Mouse (Mus musculus) embryonic facial prominence, embryonic 11.5 days (tissue): Measurements from ENCODE around the gene Rpl9-ps6. TPM values are rescaled to one million over a fixed set of nuclear protein-coding genes. Genes with fewer than 3 reads are reported as not detected.

ENCODE experiments used
- ATAC-seq: fragments of 200-750 bp; cut with Nextera tagmentation; replicated peaks from 2 replicates; pipeline ENCODE4 v1.8.0; 2017; ENCODE audit warnings: low read depth; ENCODE audit not compliant: insufficient number of reproducible peaks, low FRiP score, low TSS enrichment
- DNase-seq: peaks from one replicate; pipeline ENCODE4 v3.0.0-alpha.2; 2015; ENCODE audit warnings: low spot score
- H3K27ac ChIP-seq: fragments of 300-500 bp; sonication (generic); replicated peaks from 2 replicates; pipeline ENCODE4 v1.5.1; 2014; ENCODE audit warnings: mild to moderate bottlenecking, low read depth, low read length, control low read depth
- H3K27me3 ChIP-seq: fragments of 300-500 bp; sonication (generic); 2 replicates; pipeline ENCODE4 v1.6.1; 2014; ENCODE audit warnings: mild to moderate bottlenecking, low read length, moderate library complexity, mixed read lengths; ENCODE audit not compliant: control insufficient read depth, insufficient read depth
- H3K36me3 ChIP-seq: fragments of 300-500 bp; sonication (generic); replicated peaks from 2 replicates; pipeline ENCODE4 v1.6.1; 2014; ENCODE audit warnings: low read depth, mild to moderate bottlenecking, low read length, moderate library complexity, mixed read lengths; ENCODE audit not compliant: control insufficient read depth, insufficient read depth
- H3K4me1 ChIP-seq: fragments of 300-500 bp; sonication (generic); 2 replicates; pipeline ENCODE4 v1.6.1; 2014; ENCODE audit warnings: low read length, mixed read lengths; ENCODE audit not compliant: control insufficient read depth, insufficient read depth
- H3K4me2 ChIP-seq: fragments of 300-500 bp; sonication (generic); 2 replicates; pipeline ENCODE4 v1.6.1; 2014; ENCODE audit warnings: low read depth, mild to moderate bottlenecking, control low read depth, low read length, moderate library complexity
- H3K4me3 ChIP-seq: fragments of 300-500 bp; sonication (generic); 2 replicates; pipeline ENCODE4 v1.5.1; 2014; ENCODE audit warnings: low read depth, low read length, control low read depth
- H3K9ac ChIP-seq: fragments of 300-500 bp; sonication (generic); replicated peaks from 2 replicates; pipeline ENCODE4 v1.6.1; 2014; ENCODE audit warnings: mild to moderate bottlenecking, control low read depth, low read length
- H3K9me3 ChIP-seq: fragments of 300-500 bp; sonication (generic); replicated peaks from 2 replicates; pipeline ENCODE4 v1.6.1; 2016; ENCODE audit warnings: mild to moderate bottlenecking, low read length, inconsistent platforms, mixed read lengths; ENCODE audit not compliant: control insufficient read depth
- WGBS: fragments of 180-500 bp; shearing (Covaris S2); extraction: QIAGEN DNeasy Blood & Tissue Kit; methylation state at CpG from one replicate; pipeline ENCODE4 v1.1.7; 2014; 5-methylcytosine and 5-hydroxymethylcytosine counted together
- polyA plus RNA-seq: library from polyadenylated mRNA; unstranded; fragments of >200 nt; fragmentation: Nextera tagmentation; extraction: Ambion mirVana; gene quantifications from 2 replicates; pipeline ENCODE4 v1.2.1, GENCODE M21; 2014

The Rpl9-ps6 gene
- 108 and 117 TPM in 2 replicates for polyA plus RNA-seq

DNA sequence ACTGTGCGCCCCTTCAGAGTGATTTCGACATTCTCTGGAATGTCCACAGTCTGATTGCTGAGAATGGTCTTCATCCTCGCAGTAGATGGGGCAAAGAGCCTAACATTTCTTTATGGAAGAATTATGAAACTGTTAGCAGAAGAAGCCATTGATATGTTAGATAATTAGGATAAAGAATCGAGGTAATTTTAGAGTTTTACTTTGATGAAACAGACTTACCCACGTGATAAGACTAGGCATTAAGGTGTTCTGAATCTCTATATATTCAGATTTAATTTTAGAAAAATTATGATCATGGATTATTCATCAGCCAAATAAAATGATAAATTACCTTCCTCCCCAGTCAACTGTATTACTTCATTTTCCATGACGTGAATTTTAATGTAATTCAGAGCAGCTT lies at the start of gene Rpl9-ps6:
Rpl9-ps6 (minus strand) TSS at position 101 of the 400 bp plus-strand sequence.
- Histone ChIP-seq H3K27me3 (no peaks in the 10 kb centered on the region), H3K4me1 (no peaks in the 10 kb centered on the region), H3K36me3 (no peaks in the 10 kb centered on the region), H3K9ac (no peak within 1 kb of the TSS), H3K9me3 (no peaks in the 10 kb centered on the region), H3K27ac (no peak within 1 kb of the TSS), H3K4me2 (no peak within 1 kb of the TSS), H3K4me3 (no peak within 1 kb of the TSS)
- 75% methylated on average over 5 of the region's 6 CpGs for WGBS
- ATAC-seq (no peak), DNase-seq (no peak)

DNA sequence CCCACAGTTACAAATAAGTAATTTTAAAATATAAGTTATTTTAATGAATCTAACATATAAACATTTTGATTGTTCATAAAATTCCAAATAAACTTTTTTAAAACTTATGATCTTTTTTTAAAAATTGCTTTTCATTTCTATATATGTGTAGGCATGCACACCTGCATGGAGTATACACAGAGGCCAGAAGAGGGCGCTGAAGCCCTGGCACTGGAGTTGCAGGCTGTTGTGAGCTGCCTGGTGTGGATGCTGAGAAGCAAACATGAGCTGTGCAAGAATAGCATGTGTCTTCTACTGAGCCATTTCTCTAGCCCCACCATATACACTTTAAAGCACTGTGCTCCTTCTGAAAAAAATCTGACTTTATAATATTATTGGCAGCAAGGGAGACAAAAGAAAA lies 46.1 kb upstream of the Rpl9-ps6 start:
- H3K36me3 ChIP-seq: peaks cover 3% of the 10 kb centered on the region

DNA sequence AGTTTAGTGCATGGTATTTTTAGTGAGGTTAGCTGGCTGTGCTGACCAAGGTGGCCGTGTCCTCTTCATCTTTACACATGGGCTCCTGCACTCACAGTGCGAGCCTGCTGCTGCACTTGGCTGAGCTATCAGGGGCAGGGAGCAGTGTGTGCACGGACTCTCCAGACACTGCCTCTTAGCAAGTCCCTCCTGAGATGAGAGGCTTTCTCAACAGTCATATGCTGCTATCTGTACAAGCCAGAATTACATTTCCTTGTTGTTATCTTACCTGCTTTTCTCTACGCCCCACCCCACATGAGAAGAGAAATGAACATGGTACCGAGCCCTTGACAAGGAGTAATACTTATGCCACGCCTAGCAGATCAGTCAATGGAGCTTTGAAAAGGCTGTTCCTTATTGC lies 44.6 kb upstream of the Rpl9-ps6 start:
- Histone ChIP-seq H3K27me3 (no peaks in the 10 kb centered on the region), H3K9ac (no peak overlapping the region), H3K9me3 (no peaks in the 10 kb centered on the region; the same call in 1 of the 2 replicates), H3K4me1 (no peaks in the 10 kb centered on the region), H3K4me2 (no peak overlapping the region), H3K36me3 (peaks cover 3% of the 10 kb centered on the region), H3K4me3 (no peak overlapping the region), H3K27ac (no peak overlapping the region)
- ATAC-seq (no peak), DNase-seq (no peak)
- 96% methylated on average over 6 of the region's 6 CpGs for WGBS

More for the DNA sequence above, 46.1 kb upstream of the Rpl9-ps6 start:
- Histone ChIP-seq H3K27ac (no peak overlapping the region), H3K27me3 (no peaks in the 10 kb centered on the region), H3K4me2 (no peak overlapping the region), H3K4me1 (no peaks in the 10 kb centered on the region), H3K9me3 (no peaks in the 10 kb centered on the region; the same call in 1 of the 2 replicates), H3K4me3 (no peak overlapping the region), H3K9ac (no peak overlapping the region)
- ATAC-seq (no peak), DNase-seq (no peak)
- 25% methylated on average over 1 of the region's 1 CpGs for WGBS

DNA sequence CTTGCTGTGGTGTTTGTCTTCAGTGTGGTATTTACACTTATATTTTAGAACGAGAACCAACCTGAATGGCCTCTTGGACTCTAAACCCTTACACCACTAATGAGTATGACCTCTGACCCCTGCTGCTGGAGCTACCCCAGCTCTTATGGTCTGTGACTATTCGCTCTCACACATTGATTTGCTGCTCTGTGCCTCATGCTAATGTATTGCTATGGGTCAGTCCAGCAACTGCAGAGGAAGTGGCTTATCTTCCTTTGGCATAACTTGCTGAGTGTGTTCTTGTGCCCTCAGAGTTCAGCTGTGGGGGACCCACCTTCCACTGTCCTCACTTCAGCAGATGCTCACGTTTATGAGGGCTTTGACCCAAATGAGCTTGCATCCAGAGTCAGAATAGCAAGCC lies 43.9 kb upstream of the Rpl9-ps6 start:
- 78% methylated on average over 3 of the region's 3 CpGs for WGBS
- ATAC-seq (no peak), DNase-seq (no peak)
- H3K4me1 ChIP-seq: no peaks in the 10 kb centered on the region
- H3K9ac ChIP-seq: no peak overlapping the region
- H3K36me3 ChIP-seq: peaks cover 3% of the 10 kb centered on the region
- no peak overlapping the region for H3K4me3 ChIP-seq
- H3K27me3 ChIP-seq: no peaks in the 10 kb centered on the region
- H3K9me3 ChIP-seq: no peaks in the 10 kb centered on the region; the same call in 1 of the 2 replicates
- no peak overlapping the region for H3K4me2 ChIP-seq
- no peak overlapping the region for H3K27ac ChIP-seq

DNA sequence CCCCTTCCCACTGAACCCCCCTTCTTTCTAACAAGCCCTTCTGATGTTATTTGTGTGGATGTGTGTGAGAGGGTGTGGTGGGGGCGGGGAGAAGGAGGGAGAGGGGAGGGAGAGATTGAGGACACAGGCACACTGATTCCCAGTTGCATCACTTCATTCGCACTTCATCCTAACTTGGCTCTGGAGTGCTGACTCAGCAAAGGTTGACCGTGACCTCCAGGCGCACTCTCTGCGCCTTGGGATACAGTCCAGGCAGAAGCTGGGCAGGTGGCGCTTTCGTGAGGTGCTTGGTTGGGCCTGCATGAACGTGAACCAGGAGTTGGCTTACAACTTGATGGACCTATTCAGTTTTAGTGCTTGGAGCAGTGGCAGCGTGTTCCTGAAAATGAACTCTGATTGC lies 41.1 kb upstream of the Rpl9-ps6 start:
- Histone ChIP-seq H3K9ac (no peak overlapping the region), H3K9me3 (no peaks in the 10 kb centered on the region; the same call in 1 of the 2 replicates), H3K36me3 (peaks cover 3% of the 10 kb centered on the region), H3K27me3 (no peaks in the 10 kb centered on the region), H3K4me1 (no peaks in the 10 kb centered on the region), H3K4me2 (no peak overlapping the region), H3K27ac (no peak overlapping the region), H3K4me3 (no peak overlapping the region)
- WGBS: 89% methylated on average over 9 of the region's 9 CpGs
- DNase-seq: no peak
- no peak for ATAC-seq

DNA sequence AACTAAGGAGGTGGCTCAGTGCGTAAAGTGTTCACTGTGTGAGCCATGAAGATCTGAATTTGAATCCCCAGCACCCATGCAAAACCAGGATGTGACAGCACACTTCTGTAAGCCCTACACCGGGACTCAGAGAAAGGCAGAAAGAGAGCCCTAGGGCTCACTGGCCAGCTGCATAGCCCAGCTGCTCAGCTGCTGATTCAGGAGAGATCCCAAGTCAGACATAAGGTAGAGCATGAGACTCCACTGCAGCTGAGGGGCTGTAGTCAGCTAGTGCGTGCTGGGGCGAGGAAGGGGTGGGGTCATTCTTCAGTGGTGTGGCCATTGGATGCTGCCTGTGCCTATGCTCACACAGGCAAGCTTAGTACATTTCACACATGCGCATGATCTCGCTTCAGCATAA lies 40.7 kb upstream of the Rpl9-ps6 start:
- peaks cover 3% of the 10 kb centered on the region for H3K36me3 ChIP-seq

DNA sequence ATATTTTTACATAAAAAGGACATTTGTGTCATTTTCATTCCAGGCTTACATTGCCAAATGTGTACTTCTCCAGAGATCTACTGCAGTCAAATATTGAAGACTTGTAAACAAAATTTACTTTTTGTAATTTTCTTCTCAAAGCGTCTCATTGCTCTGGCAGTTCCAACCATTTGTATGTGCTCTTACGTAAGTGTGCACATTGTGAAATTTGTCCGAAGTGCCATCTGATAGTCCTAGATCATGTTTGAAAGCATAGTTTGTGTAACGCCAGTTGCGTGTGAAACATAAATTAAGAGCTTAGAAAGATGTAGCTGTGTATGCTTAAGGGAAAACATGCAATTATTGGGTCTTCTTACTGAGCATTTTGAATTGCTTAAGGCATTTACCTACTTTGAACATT lies 40.1 kb upstream of the Rpl9-ps6 start:
- no peak for ATAC-seq
- H3K27ac ChIP-seq: no peak overlapping the region
- DNase-seq: no peak
- H3K4me2 ChIP-seq: no peak overlapping the region
- no peak overlapping the region for H3K4me3 ChIP-seq
- H3K9ac ChIP-seq: no peak overlapping the region
- no peaks in the 10 kb centered on the region for H3K9me3 ChIP-seq
- 92% methylated on average over 5 of the region's 5 CpGs for WGBS
- no peaks in the 10 kb centered on the region; the same call in 1 of the 2 replicates for H3K36me3 ChIP-seq
- H3K27me3 ChIP-seq: no peaks in the 10 kb centered on the region
- no peaks in the 10 kb centered on the region for H3K4me1 ChIP-seq

More for the DNA sequence above, 40.7 kb upstream of the Rpl9-ps6 start:
- Histone ChIP-seq H3K4me3 (no peak overlapping the region), H3K9me3 (no peaks in the 10 kb centered on the region; the same call in 1 of the 2 replicates), H3K4me1 (no peaks in the 10 kb centered on the region), H3K4me2 (no peak overlapping the region), H3K27ac (no peak overlapping the region), H3K27me3 (no peaks in the 10 kb centered on the region), H3K9ac (no peak overlapping the region)
- ATAC-seq (no peak), DNase-seq (no peak)
- 90% methylated on average over 6 of the region's 6 CpGs for WGBS

DNA sequence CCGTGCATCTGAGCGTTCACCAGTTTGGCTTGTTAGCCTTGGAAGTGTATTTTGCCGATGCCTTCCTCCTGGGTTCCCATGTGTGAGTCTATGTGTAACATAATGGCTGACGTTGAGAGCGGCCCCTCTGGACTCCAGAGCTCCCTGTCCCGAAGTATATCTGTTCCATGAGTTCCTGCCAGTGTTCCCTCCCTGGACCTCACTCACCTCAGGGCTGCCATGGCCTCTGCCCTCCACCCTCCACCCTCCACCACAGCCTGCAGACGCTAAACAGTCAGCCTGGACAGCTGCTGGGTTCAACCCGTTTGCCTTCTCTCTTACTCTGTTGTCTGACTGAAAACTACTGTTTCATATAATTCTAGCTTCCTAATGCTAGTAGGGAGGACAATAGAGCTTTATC lies 39.7 kb upstream of the Rpl9-ps6 start:
- no peaks in the 10 kb centered on the region for H3K4me1 ChIP-seq
- no peak overlapping the region for H3K4me2 ChIP-seq
- DNase-seq (no peak), ATAC-seq (no peak)
- WGBS: 79% methylated on average over 8 of the region's 8 CpGs
- no peak overlapping the region for H3K27ac ChIP-seq
- H3K9me3 ChIP-seq: no peaks in the 10 kb centered on the region
- no peak overlapping the region for H3K4me3 ChIP-seq
- H3K27me3 ChIP-seq: no peaks in the 10 kb centered on the region
- no peaks in the 10 kb centered on the region; the same call in 1 of the 2 replicates for H3K36me3 ChIP-seq
- no peak overlapping the region for H3K9ac ChIP-seq
